Mouse (Mus musculus) brain, embryonic 14.5 days (tissue): ENCODE measurements around the gene Aldh3a1.

Source experiments
- CTCF ChIP-seq: fragments of 200-500 bp; IDR thresholded peaks from 2 replicates; pipeline ENCODE4 v1.5.1; 2012; ENCODE audit warnings: inconsistent platforms, mild to moderate bottlenecking, moderate library complexity, borderline replicate concordance; ENCODE audit not compliant: insufficient read depth, insufficient read length; ENCODE audit errors: extremely low read depth
- POLR2A ChIP-seq: fragments of 200-500 bp; IDR thresholded peaks from 2 replicates; pipeline ENCODE4 v1.6.1; 2012; ENCODE audit warnings: mild to moderate bottlenecking, inconsistent platforms, borderline replicate concordance; ENCODE audit not compliant: poor library complexity, insufficient read depth, insufficient read length, severe bottlenecking; ENCODE audit errors: extremely low read depth

- TF ChIP-seq CTCF (no peak), POLR2A (no peak)
These were observed 17.0 kb downstream of the Aldh3a1 start for GRCm38 (mm10) chr11:61224234-61224744.
